Mouse (Mus musculus): Measurements from ENCODE around the gene Iqck.

Iqck gene

DNA sequence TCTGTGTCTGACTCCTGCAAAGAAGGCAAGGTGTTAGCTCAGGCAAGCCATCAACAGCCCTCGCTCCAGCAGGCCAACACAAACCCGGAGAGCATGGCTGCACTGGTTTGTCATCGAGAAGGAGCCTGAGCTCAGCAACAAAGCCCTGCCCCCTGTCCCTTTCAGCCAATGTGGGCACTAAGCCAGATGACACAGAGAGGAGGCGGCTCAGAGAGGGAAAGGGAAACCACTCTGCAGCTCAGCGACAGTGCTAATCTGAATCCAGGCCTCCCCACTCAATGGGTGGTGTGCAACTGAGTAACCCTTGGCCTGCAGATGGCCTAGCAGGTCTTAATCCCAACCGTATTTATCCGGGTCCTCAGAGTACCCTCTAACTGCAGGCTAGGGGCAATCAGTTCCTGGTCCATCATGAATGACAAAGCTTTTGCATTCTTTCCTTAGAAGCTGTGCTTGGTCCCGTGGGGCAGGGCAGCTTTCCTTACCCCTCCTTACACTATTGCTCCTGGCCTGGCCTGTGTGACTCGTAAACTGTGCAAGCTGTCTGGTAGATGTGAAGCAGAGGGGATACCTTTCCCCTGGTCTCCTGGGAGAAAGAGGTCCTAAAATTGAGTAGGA, 4.8 kb upstream of the Iqck start:
- DNase-seq (ENCODE audit: low spot score) = peak; percentile 51

DNA sequence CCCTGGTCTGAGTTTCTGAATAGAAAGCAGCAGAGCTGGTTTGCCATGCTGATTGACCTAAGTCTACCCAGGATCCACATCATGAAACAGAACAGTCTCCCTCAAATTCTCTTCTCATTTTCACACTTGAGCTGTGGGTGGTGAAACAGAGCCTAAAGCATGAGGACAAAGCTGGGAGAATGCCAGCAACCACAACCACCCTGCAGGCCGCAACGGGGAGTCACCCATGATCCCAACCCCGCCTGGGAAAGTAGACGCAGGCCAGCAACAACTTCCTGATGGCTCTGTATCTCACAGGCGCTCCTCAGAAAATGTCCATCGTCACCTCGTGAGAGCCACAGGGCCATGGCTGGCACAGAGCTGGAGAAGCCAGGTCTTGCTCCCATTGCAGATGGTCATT, 4.0 kb upstream of the Iqck start:
- no peak for DNase-seq (ENCODE audit: low spot score)

DNA sequence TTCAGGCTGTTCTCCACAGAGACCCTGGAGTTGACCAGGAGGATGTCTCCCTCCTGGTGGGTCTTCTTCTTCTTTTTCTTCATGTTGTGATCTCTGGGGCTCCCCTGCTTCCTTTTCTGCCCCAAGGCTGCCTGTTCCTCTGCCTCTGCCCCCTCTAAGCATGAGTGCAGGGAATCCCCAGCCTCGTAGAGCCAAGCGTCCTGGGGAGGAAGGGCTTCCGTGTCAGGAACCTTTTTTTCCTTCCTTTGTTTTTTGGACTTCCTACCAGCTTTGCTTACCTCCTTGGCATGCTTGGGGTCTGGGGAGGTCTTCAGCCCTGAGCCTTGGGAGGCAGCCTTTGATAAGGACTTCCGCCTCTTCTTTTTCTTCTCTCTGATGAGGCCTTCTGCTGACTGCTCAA, 2.9 kb upstream of the Iqck start:
- DNase-seq (ENCODE audit: low spot score) = no peak

DNA sequence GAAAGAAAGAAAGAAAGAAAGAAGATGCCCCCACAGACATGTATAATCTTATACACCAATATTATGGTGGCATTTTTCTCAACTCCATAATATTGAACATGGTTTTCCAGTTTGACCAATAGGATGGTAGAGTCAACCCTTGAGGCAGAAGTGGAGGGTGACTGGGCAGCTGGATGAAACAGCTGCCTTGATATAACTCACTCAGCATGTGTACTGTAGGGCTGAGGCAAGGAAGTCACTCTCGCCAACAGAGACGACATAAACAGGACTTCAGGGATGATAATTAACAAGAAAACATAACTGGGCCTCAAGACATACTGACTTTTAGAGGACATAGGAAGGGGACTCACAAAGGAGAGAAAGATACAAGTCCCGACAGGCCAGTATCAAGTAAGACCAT, 946 bp upstream of the Iqck start:
- no peak for DNase-seq (ENCODE audit: low spot score)

DNA sequence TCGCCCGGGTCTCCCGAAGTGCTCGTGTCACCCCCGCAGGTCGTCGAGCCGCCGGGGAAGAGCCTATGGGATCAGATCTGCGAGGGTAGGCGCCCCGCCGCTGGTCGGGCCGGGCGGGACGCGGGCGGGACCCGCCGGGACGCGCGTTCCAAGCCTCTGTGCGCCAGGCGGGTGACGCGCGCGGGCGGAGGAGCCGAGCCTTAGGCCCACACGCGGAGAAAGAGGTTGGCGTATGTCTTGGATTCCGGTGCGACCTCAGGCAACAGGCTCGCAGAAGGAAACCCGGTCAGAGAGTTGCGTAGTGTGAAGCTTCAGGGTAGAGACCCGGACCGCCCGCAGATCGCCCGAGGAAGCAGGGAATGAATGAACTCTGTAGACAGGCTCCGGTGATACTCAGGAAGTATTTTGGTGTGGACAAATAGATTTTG, 339 bp downstream of the Iqck start, which contains the start of gene Knop1:
Knop1 (minus strand) TSS at position 378 of the 428 bp plus-strand sequence.
- no peak for DNase-seq (ENCODE audit: low spot score)

DNA sequence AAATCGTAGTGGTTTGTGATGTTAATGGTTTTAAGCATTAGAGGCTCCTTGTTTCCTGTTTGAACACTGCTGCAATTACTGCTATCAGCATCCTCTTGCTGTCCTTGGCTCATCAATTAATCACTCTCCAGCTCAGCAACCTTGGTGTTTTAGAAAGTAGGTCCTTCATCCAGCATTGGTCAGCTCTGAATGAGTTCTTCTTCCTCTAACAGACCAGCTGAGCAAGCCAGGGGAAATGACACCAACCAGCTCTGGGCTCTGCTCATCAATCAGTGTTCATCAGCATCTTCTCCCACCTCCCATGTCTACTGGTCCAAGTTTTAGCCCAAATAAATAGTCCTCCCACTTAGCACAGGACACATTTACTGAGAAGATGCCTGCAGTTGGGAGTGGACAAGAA, 3.1 kb downstream of the Iqck start:
- DNase-seq (ENCODE audit: low spot score) = no peak

DNA sequence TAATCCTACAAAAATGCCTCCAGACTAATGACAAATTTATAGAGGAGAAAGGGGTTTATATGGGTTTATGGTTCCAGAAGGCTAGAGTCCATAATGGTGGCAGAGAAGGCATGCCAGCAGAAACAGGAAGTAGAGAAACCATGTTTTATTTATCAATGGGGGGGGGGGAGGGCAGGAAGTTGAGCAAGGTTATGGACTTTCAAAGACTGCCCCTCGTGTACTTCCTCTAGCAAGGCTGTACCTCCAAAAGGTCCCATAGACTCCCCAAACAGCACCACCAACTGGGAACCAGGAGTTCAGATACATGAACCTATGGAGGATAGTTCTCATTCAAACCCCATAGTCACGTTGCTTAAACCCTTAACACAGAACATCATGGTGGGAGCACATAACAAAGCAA, 9.8 kb downstream of the Iqck start:
- no peak for DNase-seq (ENCODE audit: low spot score)

DNA sequence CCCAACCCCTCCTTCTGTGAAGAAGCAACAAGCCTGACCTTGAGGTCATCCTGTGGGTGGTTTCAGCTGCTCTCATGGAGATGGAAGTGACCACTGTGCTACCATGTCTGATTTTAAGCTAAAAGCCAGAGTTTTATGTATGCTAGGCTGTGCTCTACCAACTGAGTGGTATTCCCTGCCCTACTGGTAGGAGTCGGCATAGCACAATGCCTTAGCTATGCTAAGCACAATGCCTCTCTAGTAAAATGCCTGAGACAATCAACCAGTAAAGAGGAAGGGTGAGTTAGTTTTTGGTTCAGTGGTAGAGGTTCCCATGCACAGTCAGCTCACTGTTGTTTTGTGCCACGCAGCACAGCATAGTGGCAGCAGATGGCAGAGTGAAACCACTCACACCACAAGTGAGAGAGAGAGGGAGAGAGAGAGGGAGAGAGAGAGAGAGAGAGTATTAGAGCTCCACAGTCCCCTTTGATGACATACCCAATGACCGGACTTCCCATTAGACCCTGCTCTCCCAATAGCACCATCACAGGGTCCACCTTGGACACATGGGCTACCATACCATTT, 24.0 kb downstream of the Iqck start:
- DNase-seq (ENCODE audit: low spot score) = no peak

DNA sequence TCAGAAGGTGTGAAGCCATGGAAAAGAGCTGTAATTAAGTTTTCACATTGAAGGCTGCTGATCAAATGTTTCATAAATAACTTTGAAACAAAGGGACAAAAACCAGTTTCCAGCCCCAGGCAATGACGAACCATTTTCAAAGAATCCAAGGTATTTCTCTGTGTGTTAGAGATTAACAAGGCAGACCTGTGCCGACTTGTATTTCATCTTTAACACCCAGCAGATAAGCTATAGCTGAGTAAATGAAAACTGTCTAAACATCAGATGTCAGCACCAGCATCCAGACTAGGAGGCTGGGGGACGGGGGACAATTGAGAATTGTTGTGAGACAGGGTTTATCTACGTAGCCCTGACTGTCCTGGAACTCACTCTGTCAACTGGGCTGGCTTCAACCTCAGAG, 28.4 kb downstream of the Iqck start:
- DNase-seq (ENCODE audit: low spot score) = no peak

DNA sequence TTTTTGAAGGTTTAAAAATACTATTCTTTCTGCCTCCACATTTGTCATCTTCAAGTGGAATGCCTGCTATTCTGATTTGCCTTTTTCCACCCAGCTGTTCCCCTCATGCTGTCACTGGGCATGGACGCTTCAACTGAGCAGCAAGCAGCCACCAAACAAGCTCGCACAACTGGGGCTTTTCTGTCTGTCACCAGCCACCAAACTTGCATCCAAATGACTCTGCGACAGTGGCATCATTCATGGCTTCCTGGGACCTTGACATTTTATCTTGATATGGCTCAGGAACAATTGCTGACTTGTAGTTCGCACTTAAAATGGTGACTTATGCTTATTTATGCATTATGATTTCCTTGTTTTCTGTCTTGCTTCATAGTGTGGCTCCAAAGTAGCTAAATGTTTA, 29.4 kb downstream of the Iqck start:
- DNase-seq (ENCODE audit: low spot score) = peak; percentile 33

DNA sequence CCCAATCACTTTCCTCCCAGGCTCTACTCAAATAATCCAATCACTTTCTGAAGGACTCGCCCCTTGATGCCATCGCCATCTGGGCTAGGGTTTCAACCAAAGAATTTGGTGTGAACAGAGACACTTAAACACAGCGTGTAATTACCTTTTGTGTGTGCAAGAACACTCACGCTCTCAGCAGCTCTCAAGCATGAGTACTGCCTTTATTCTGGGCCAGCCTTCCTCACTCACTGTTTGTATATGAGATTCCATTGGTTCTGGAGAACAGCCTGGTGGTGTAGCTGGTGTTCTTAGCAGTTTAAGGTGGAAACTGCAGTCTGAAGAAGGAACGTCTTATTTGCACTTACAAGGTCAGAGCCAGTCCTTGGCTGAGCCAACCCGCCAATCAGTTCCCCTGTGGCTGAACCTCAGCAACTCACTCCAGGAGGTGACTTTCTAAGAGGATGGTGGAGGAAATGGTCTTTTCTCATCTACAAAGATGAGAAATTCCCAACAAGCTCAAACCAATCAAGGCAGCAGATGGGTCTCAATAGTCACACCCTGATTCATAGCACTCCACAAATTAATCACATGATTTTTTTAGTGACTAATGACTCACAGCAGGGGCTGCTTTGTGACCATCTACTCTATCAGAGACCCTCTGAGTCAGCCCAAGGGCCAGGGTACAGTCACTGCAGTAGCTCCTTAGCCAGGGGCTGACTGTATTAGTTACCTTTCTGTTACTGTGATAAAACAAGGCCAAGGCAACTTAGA, 31.9 kb downstream of the Iqck start:
- DNase-seq (ENCODE audit: low spot score) = no peak

DNA sequence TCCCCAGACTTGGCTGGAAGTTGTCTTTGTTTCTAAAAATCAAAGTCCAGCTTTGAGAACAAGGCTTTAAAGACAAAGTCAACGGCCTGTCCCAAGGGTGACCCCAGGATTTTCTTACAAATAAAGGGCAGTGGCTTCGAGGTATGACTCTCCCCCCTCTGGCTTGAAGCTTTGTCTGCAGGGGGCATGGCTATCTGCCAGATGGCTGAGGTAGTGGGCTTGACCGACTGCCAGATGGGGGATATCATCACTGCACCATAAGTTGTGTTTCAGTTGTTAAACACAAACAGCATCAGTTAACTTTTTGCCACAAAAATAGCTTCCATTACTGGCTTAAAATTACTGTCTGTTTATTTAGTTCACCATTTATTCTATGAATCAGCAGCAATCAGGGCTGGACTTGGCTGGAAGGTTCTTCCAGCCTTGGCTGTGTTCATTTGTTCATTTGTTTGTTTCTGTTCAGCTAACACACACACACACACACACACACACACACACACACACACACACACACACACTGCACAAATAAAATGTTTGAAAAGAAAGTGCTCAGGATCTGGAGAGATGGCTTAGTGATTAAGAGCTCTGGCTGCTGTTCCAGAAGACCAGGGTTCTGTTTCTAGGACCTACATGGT, 33.6 kb downstream of the Iqck start:
- DNase-seq (ENCODE audit: low spot score) = no peak

DNA sequence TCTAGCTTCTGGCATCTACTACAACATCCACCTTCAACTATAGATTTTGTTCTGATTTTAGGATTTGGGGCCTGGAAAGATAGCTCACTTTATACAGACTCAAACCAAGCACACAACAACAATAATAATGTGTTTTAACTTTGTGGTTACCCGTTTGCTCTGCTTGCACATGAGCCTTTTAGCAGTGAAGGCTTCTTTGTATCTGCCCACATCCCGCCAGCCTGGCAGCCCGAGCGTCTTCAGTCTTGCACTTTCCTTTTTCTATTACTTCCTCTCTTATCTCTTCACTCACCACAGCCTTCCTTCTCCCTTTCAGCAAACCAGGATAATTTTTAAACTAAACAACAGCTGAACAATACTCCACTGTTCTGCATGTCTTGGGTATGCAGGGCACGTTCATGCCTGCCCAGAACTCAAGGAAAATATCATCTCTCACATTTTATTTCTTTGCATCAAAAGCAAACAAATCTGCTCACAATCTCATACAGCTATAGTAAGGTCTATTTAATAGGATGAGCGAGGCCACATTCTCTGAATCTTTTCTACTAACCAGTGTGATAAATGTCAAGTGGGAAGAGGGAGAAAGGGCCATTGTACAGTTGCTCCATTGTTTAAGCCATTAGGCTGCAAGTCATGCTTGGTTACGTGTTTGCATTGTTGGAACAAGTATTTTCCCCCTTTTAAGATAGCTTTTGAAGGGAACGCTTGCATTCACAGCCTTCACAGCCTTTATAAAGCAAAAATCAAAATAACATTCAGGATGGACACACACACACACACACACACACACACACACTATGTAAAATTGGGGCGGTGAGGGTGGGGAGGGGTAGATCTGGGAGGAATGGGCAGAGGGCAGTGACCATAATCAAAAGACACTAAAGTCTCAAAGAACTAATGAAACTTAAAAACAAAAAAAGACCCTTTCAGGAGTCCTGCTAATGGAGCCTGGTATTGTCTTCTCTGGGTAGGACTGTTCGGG, 40.2 kb downstream of the Iqck start:
- DNase-seq (ENCODE audit: low spot score) = no peak

DNA sequence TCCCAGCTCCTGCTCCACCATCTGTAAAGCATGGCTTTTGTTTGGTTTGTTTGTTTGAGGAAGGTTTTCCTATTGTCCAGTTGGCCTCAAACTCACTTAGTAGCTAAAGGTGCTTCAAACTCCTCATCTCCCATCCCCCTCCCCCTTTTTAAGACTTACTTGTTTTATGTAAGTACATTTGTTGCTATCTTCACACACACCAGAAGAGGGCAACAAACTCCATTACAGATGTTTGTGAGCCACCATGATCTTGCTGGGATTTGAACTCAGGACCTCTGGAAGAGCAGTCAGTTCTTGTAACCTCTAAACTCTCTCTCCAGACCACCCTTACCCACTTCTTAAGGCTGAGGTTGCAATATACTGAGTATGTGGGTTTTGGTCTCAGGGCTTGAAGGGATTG, 42.5 kb downstream of the Iqck start:
- no peak for DNase-seq (ENCODE audit: low spot score)

DNA sequence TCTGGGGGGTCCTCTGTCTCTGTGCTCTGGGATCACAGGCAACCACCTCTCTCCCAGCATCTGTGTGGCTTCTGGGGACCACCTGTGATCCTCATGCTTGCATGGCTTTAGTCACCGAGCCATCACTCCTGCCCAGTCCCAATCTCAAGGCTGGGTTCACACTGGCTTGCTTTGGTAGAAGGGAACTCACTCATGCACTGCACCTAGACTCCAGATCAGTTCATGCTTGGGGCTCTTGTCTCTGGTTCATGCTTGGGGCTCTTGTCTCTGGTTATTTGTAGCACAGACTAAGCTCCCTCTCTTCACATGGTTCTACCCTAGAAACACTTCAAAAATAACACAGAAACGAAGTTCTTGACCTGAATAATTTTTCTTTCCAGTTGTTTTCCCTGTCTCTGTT, 44.5 kb downstream of the Iqck start:
- DNase-seq (ENCODE audit: low spot score) = no peak

DNA sequence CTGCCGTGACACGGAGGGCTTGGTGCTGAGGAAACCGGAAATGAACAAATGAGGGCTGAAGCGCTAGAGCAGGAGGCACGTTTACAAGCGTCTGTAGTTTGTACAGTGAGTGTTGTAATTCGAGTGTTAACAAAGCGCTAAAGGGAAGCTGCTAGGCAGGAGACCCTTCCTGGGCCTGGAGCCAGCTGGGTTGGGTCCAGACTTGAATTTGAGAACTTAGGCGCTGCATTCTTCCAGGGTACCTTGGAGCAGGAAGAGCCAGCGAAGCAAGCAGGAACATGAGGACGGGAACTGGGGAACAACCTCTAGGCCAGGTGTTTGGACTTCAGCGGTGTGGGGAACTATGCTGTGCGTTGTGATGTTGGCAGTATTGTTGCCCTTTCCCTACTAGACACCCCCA, 47.4 kb downstream of the Iqck start:
- DNase-seq (ENCODE audit: low spot score) = no peak

DNA sequence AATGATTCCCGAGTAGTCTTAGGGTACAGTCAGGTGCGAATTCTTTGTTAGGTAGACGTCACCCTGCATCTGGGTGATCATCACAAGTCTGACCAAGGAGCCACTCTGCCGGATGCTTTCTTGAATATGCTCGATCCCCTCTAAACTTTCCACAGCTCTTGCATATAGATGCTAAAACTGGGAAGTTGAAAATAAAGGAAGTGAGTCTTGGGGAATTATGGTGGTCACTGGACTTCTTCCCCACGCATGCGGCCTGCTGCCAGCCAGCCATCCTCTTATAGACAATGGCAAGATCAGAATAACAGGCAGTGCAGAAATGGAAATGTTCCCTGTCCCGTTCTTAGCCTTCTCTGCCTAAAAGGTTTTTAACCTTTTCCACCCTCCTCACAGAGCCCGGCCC, 48.3 kb downstream of the Iqck start:
- no peak for DNase-seq (ENCODE audit: low spot score)

DNA sequence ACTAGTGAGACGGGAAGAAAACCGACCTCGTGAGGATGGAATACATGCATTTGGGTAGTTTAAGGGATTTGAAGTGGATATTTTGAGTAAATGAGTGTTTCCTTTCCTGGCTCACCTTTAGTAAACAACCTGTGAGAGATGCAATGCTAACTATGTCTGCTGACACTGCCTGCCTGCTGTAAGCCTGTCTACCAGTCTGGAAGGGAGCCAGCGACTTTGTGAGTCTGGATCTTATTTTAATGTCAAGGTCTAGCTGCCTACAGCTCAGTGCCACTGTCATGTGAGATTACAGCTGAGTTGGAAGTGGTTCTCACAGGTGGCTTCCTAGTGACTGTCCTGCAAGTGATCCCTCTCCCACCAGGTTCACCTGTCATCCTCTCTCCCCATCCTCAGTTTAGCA, 49.0 kb downstream of the Iqck start:
- DNase-seq (ENCODE audit: low spot score) = no peak

DNA sequence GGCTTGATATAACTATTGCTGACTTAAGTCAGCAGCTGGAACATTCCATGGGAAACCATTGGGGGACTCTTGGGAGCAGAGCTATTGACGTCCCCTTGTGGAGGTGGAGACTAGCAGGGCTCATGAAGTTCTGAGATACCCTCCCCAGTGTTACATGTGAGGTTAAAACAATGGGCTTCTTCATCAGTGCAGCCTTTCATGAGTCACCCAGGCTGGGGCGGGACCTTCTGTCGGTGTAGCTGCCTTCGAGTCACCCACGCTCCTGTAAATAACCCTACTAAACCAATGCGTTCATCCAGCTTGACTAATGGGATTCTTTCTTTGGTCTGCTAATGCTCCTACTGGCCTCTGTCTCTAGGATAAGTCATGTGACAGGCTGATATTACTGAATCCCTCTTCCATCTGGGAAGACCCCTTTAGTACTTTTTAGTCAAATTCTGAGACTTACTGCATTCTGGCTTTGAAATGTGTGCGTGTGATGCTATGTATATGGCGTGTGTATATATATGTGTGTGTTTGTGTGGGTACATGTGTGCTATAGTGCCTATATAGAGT, 53.5 kb downstream of the Iqck start:
- DNase-seq (ENCODE audit: low spot score) = no peak

DNA sequence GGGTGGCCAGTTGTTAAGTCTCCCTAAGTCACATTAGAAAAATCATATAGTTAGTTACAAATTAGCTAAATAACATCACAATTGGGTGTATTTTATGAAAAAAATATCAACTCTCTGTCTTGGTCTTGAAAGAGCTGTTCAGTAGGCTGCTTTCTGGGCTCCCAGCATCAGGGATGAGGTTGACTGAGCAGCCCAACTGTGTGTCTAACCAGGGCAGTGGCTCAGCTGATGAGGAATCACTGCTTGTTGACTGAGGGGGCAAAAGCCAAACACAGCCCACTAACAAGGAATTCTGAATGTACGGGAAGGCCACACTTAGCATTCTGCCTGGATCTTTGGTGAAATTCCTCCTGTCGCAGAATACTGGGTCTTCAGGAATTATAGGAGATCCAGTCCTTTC, 54.9 kb downstream of the Iqck start:
- DNase-seq (ENCODE audit: low spot score) = no peak

DNA sequence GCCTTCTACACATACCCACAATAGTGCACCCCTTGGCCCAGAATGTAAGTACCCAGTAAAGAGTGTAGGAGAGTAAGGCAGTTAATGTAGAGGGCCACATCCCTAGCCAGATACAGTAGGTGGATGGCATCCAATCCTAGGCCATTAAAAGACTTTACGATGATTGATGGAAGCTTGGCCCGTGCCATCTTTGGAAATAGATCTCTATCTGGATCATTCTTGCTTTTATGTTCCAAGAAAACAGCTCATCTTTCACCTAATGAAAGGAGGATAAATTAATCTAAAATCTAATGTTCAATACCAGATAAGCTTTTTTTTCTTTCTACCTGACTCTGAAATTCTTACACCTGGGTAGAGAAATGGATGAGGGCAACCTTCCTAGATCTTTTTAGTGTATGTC, 55.6 kb downstream of the Iqck start:
- DNase-seq (ENCODE audit: low spot score) = no peak

DNA sequence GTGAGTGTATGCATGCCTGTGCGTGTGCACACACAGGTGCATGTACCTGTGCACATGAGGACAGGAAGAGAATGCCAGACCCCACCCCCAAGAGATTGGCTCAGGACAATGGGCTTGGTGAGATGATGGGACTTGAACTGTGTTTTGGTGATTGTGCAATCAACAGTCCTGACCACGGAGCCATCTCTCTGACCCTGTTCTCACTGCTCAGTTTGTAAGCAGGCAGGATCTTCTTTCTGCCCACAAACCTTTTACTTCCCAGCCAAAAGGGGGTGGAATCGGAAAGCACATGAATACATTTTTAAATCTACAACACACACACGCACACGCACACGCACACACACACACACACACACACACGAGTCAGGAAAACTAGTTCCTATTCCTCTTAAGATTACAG, 56.0 kb downstream of the Iqck start:
- DNase-seq (ENCODE audit: low spot score) = no peak

Measured in layer of hippocampus, adult 11-12 months (tissue).